Mouse (Mus musculus) Muller cell, postnatal 12 days (primary cell): ENCODE data around the gene St3gal3.
A peak's percentile ranks its signal among the peaks of the same experiment; 100 is the strongest.

Source experiments
- DNase-seq: peaks from one replicate; pipeline ENCODE4 v3.0.0-alpha.2; 2015; ENCODE audit errors: inconsistent ontology term

Gene St3gal3

GRCm38 (mm10) chr4:118134485-118135365 is at the start of gene St3gal3:
TSS of gene St3gal3 (minus strand) at chr4:118134914.
- DNase-seq = peak; percentile 100

DNA sequence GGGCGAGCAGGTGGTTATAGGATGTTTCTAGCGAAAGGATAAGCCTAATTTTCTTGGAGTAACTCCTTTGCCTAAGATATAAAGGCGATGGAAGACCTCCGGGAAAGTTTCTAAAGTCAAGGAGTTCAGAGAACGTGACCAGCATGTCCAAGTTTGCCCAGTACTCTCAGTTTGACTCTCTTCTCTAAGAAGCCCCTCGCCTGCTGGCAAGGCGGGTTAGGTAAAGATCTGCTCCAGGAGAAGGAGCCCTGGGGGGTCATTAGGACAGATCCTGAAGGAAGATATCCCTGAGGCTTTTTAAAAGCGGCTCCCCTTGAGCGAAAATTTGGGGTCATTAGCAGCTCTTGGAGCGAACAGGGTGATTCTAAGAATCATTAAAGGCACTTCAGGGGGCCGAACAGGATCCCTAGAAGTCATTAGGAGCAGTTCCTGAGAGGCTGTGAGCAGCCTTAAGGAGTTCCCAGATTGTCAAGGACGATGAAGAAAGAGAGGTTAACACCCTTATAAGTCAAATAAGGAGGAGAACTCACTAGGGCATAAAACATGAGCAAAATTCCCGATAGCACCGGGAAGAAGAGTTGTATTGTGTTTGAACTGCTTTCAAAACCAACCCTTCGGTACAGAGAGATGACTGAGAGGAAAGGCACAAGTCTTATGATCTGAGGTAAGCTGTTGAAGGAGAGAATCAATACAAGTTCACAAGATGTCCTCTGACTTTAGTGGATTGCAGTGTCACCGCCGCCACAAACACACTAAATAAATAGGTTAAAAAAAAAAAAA is 45.8 kb upstream of the St3gal3 start:
- DNase-seq = no peak

DNA sequence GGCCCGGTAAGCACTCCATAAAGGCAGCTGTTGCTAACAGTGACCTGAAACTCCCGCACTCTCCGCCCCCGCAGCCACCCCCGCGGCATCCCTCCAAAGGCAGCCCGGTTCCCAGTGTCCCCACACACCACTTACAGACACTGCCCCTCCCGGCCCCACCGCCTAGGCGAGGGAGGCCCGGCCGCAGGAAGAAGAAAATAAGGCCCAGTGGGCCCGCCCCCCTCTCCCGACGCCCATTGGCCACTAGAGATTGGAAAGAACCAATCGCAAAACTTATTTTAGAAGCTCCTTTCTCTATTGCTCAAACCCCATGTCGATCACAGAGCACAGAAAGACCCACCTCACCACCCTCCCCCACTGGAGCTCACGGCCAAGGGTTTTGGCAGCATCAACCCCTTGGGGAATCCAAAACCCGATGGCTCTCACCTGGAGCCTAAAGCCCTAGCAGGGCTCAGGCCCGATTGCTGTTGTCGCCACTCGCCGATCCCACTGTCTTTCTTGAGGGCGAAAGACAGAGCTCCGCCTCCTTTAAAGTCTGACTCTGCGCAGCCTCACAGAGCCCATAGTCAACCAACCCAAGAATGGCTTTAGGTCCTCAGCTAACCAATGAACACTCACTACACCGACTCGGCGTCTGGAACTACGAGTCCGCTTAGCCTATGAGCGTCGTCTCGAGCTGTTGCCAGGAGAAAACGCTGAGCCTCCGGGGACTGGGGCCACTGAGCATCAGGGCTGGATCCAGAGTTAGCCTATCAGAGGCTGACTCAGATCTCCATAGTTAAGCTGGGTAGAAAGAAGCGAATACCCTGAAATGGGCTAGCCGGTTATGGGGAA is 45.0 kb upstream of the St3gal3 start, which contains the start of gene Kdm4a:
Kdm4a (minus strand) TSS at position 577 of the 834 bp plus-strand sequence.
- DNase-seq = peak; percentile 99

DNA sequence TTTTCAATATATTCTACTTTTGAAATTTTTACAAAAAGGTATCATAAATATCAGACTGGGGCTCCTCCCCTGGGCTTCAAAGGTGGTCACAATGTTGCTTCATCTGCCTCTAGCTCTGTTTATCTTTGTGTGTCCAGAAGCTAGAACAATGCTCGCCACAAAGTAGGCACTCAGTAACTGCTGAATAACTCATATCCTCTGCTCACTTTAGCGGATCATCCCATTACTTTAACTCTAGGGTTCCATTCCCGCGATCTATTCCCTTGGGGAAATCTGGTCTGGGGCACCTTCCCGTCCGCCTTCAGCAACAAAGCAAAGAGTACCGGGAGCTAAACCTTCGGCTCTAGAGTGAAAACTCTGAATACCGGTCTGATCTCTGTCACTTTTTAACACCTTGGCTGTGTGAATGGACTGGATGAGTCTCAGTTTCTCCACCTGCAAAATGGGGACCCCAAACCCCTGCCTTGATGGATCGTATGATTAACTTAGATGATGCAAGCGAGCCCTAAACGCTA is 44.3 kb upstream of the St3gal3 start:
- DNase-seq = no peak

DNA sequence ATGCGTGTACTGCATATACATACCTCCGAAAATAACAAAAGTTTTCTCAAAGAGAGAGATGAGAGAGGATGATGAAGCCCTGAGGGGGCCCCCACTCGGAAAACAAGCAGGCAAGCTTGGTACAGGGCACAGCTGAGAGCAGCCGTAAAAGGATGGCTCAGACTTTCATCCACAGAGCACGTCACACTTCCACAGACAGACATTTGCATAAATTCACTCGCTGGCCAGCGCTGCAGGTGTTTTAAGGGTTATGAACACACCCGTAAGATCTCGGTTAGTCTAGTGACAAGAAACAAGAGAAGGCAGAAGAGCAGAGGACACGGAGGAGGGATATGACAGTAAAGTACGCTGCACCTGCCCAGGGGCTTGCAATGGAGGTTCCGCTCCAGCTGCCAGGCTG is 37.7 kb upstream of the St3gal3 start:
- no peak for DNase-seq

GRCm38 (mm10) chr4:118171006-118171405 is 36.3 kb upstream of the St3gal3 start:
- no peak for DNase-seq

- DNase-seq = no peak
Measured at GRCm38 (mm10) chr4:118162123-118162522, 27.4 kb upstream of the St3gal3 start.

- DNase-seq = no peak
Measured at GRCm38 (mm10) chr4:118157666-118158065, 23.0 kb upstream of the St3gal3 start.

GRCm38 (mm10) chr4:118156559-118156958 is 21.8 kb upstream of the St3gal3 start:
- no peak for DNase-seq

DNA sequence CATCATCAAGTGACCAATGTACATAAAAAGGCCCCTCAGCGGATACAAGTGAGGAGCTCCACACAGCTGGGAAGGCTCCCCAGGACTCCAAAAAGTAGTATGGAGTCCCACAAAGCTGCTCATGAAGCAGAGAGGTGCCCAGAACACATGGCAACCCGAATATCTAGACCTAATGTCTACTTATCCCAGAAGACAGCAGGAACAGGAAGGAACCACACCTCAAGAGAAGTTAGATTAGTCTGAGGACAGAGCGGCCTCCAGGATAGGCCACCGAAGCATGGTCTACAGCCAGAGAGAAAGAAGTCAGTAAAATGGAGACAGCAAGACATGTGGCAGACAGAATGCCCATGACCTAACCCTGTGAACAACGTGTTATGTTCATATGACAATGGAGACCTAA is 20.2 kb upstream of the St3gal3 start:
- no peak for DNase-seq

DNA sequence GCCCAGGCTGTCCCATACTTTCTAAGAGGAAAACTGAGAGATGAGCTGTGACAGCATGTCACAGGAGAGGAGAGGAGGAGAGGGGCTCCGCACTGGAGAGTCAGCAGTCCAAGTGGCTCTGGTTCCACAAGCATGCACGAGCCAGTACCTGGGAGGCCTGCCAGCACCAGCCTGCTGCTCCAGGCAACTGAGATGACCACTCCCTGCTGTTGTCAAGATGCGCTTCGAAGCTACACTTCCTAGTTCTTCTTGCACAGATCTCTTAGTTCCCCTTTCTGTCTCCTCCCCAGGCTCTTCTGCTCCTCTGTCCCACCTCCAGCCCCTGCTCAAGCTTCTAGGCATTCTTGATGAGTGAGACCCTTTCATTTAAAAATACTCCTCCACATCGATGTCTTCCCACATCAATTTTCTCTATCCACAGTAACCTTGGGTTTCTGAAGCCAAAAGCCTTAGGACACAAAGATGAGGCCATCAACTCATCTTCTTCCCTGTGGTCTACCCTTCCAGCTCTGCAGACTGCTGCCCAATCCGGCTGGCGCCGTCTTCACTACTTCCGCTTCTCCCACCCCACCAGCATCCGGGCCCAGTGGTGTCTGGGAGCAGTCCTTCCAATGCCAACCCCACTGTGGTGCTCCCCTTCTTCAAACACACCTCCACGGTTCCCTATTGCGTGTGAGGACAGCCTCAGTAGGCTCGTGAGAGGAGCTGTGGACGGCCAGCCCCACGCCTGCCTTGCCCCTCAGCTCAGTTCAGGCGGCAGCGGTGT is 17.5 kb upstream of the St3gal3 start:
- peak; percentile 38 for DNase-seq

DNA sequence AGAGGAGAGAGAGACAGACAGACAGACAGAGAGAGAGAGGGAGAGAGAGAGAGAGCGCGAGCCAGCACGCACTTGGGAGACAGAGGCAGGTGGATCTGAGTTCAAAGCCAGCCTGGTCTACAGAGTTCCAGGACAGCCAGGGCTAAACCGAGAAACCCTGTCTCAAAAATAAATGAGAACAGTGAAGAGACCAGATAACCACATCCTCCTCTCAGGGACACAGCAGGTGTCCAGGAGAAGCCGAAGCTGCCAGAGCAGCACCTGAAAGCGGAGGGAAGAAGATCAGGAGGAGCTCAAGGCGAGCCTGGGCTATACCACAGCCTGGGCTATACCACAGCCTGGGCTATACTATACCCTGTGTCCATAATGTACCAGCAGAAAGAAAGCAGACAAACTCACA is 16.1 kb upstream of the St3gal3 start:
- no peak for DNase-seq

GRCm38 (mm10) chr4:118149956-118150680 is 15.4 kb upstream of the St3gal3 start:
- DNase-seq = peak; percentile 55

GRCm38 (mm10) chr4:118149055-118149576 is 14.4 kb upstream of the St3gal3 start:
- DNase-seq = peak; percentile 87

GRCm38 (mm10) chr4:118148317-118148687 is 13.6 kb upstream of the St3gal3 start:
- DNase-seq = no peak

DNA sequence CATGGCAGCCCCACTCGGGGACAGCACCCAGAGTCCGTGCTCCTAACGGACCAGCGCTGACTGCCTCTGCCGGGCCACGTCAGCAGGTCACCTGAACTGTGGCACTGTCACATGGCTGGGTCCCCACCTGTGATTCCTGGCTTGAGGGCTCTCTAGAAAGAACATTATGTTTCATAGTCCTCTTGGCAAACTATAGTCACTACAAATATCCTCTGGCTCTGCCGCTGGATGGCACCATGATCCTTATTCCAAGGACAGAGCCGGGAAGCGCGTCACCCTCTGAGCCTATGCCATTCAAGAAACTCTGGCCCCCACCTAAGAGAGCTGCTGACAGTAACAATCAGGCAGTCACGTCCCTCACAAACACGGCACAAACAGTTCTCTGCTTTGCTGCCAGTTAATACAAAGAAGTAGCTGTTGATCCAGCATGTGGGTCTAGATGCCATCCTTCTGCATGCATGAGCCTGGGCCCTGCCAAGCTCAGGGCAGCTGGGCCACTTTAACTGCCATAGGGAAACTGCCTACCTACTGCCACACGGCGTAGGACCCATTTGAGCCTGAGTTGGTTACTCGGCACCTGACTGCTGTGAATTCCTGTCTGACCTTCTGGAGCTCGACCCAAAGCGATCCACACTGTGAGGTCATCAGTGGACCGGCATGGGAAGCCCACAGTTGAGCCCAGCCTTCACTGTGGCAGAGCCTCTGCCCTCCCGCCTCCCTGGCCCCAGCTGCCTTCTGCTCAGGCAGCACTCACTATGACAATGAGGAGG is 13.0 kb upstream of the St3gal3 start:
- peak; percentile 91 for DNase-seq

DNA sequence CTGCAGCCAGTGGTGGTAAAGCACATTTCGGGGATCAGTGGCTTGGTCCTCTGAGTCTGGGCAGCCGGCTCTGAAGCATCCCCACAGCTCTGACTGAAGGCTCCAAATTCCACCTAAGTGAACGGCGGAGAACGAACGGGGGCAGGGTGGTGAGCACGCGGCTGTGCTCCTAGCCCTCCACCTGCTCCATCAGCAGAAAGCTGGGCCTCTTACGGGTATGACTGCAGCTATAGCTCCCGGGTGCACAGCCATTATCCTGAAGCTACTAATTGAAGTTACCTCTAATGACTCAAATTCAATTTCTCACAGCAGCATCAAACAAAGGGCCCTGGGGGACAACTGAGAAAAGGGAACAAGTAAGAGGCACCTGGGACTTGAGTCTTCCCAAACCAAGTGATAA is 12.4 kb upstream of the St3gal3 start:
- no peak for DNase-seq

DNA sequence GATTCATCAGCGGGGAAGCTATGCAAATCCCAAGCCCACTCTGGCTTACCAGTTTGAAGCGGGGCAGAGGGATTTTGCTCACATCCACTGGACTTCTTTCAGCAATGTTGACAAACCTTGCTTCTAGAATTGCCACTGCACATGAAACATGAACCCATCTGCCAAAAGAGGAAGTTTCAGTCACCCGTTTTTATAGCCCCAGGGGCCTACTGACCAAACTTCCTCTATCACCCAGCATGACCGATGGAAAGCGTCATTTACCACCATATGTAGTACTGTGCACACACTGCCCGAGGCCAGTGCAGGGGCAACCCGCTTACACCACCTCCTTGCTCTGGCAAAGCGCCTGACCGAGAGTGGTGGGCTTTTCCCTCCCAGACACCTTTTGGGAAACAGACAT is 9.6 kb upstream of the St3gal3 start:
- DNase-seq = no peak

- DNase-seq = peak; percentile 30
Measured at GRCm38 (mm10) chr4:118143679-118144078, 9.0 kb upstream of the St3gal3 start.
